Mouse (Mus musculus) frontal cortex, postnatal 10 days (tissue): ENCODE results near the gene Hist1h1a.
A peak's percentile ranks its signal among the peaks of the same experiment; 100 is the strongest.
"Not testable (repeated sequence)": the region's sequence is repeated elsewhere in the genome, so short reads cannot be mapped to it uniquely, and the experiment has no call there.

ENCODE experiments used
- DNase-seq, 2 experiments: peaks; one replicate each; pipeline ENCODE4 v3.0.0; 2022; ENCODE audit warnings: low spot score in 2 of 2, mixed read lengths in 1 of 2

The Hist1h1a gene

GRCm38 (mm10) chr13:23760240-23760971 is 3.1 kb upstream of the Hist1h1a start:
- no peak for DNase-seq

DNA sequence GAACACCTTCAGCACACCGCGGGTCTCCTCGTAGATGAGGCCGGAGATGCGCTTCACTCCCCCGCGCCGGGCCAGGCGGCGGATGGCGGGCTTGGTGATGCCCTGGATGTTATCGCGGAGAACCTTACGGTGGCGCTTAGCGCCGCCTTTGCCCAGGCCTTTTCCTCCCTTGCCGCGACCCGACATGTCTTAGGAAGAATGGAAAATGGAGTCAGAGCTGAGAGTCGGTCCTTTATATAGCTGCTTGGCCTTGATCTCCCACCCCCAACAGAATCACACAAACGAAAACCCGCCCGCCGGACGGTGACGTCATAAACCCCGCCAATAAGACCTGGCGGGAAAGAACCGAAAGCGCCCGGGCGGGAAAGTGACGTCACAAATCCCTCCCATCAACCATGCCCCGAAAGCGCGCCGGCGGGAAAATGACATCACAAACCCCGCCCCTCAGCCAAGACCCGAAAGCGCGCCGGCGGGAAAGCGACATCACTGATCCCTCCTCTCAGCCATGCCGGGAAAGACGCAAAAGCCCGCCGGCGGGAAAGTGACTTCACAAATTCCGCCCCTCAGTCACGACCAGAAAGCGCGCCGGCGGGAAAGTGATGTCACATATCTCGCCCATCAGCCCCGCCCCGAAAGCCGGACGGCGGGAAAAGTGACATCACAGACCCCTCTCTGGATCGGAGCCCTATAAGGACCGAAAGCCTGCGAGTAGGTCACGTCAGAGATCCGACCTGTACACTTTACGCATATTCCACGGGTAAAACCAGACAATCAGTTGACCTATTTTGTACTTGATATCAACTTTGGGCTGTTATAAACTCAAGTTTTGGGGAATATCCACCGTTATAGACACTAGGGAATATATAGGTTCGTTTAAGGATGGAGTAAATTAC is 2.2 kb upstream of the Hist1h1a start, which contains the start of gene Hist1h4a:
Gene Hist1h4a, minus strand, starts transcription at position 259 of the 893 bp plus-strand sequence.
- DNase-seq = peak; percentile 98 to 99

GRCm38 (mm10) chr13:23761871-23762821 is 1.3 kb upstream of the Hist1h1a start, which contains the start of gene Hist1h3a:
TSS of gene Hist1h3a (minus strand) at chr13:23762386.
- peak; percentile 49 to 56 for DNase-seq

GRCm38 (mm10) chr13:23763242-23763585 is 252 bp upstream of the Hist1h1a start:
- no peak for DNase-seq

- DNase-seq = no peak
Measured at GRCm38 (mm10) chr13:23764324-23765171, 1.1 kb downstream of the Hist1h1a start.

DNA sequence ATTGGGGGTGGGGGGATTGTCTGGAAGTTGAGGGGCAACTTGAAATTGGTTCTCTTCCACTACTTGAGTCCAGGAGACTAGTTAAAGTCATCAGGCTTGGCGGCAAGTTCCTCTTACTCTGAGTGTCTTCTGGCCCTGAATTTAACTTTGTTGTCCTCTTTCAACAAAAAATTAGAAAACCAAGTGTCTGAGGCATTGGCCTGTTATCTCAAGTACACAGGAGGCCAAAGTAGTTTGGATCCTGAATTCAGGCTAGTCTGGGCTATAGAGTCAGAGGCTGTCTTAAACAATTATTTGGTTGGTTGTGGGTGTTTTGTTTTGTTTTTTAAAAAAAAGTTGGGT is 1.7 kb downstream of the Hist1h1a start:
- no peak for DNase-seq

GRCm38 (mm10) chr13:23766772-23767171 is 3.3 kb downstream of the Hist1h1a start:
- no peak for DNase-seq

DNA sequence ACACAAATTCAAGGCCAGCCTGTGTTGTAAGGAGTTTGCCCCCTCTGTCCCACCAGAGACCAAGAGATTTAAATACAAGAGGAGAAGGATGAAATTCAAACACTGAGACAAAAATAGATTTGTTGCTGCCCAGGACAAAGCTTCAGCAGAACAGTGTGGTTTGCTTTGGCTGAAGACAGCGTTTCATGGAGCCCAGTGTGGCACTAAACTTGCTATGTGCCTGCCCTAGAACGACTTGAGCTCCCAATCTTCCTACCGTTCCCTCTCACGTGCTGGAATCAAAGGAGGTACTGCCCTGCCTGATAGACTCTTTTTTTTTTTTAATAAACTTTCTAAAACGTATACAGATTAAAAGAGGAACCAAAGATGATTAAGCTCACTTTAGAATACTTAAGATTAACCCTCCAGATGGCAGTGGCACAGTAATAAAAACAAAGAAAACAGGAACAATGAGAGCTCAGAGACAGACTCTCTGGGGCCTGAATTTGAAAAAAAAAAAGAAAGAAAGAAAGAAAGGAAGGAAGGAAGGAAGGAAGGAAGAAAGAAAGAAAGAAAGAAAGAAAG is 5.5 kb downstream of the Hist1h1a start:
- DNase-seq = no peak

- not testable (repeated sequence) for DNase-seq
Measured at GRCm38 (mm10) chr13:23769613-23770012, 6.1 kb downstream of the Hist1h1a start, which contains the start of gene Trim38. TSS of gene Trim38 (plus strand) at chr13:23769913.

DNA sequence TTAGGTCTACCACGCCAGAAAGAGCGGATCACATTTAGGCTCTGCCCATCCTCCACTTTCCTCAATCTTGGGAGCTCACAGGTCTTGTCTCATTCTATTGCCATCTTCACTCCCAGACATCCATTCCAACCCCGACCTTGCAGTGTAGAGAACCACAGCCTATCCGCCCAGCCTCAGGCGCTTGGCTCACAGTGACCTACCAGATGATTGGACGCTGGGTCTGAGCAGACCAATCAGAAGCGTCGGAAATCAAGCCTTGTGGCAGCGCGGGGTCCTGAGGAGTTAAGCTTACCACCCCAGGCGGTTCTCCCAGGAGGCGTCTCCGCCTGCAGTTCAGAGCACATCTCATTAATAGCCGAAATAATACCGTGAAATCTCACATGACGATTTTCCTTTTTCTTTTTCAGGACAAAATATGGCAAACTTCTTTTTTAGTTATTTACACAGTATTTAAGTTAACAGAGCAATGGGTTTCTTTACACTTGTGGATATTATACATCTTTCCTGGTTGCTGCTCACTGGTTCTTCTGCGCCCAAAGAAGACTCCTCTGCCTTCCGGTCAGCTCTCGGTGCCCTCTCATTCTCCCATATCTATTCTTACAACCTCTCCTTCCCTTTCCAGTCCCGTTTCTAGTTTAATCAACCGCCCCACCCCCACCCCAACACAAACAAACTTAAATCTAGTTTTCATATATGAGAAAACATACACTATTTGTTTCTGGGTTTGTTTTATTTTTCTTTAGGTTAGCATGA is 9.3 kb downstream of the Hist1h1a start:
- peak in 1 of 2 experiments; percentile 43 for DNase-seq

GRCm38 (mm10) chr13:23778339-23778738 is 14.9 kb downstream of the Hist1h1a start:
- no peak for DNase-seq

DNA sequence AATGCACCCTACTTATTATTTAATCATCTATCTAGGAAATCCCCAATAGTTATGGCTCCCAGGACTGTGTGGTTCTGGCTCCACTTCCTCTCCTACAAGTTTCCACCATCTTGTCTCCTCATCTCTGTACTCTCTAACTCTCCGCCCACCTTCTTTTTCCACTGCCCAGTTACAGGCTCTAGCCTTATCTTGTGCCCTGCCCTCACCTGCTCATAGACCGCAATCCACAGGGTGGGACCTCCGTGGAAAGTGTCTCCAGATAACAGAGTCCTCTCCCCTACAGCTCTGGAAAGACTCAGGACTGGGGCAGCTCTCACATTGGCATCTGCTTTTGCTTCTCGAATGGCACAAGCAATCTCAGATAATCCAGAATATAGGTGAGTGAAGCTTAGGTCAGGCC is 15.6 kb downstream of the Hist1h1a start:
- DNase-seq = no peak

- DNase-seq = peak in 1 of 2 experiments; percentile 33
Measured at GRCm38 (mm10) chr13:23792520-23792919, 29.1 kb downstream of the Hist1h1a start.

- no peak for DNase-seq
Measured at GRCm38 (mm10) chr13:23799405-23799804, 35.9 kb downstream of the Hist1h1a start.

DNA sequence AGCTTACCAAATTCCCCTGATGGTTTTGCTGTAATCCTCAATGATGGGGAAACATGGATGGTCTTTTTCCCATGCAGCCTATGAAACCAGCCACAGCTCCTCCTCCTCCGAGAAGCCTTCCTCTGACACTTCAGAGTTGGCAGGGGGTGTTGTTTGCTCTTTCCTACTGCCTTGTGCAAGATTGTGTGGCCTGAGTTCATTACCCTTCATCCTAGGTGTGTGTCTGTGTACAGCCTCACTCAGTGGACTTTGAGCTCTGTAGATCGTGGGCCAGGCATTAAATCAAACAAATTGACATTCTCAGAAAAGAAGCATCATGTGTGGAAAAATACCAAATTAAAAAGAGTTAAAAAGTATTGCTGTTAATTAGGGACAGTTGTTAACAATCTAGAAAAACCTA is 41.1 kb downstream of the Hist1h1a start:
- no peak for DNase-seq

DNA sequence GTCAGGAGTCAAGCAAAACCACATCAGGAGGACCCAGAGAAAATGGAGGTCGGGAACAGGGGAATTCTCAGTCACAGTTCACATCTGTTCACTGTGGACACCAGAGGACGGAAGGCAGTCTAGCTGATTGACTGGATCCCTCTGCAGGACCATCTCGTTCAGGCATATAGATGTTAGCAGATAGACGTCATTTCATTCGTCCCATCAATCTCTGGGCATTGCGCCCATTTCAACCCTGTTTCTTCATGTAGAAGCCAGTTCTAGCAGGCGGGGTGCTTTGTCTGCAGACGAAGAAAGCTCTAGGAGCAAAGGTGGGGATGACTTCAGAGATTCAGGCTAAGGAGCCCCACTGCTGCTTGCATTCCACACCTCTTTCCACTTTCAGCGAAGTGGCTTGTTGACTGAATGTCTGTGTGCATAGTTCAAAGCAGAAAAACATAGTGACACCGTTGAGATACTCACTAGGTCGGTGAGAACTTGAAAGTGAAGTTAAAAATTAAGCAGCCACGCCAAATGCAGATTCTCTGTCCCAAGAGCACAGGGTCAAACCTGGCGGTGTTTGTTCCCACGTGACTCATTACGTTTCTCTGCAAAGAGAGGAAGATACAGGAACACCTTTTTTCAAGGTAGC is 43.1 kb downstream of the Hist1h1a start, which contains the start of gene Slc17a2:
Gene Slc17a2, plus strand, starts transcription at position 572 of the 631 bp plus-strand sequence.
- DNase-seq = no peak
